Mouse (Mus musculus): ENCODE results near the gene Prpf19.

Gene Prpf19

GRCm38 (mm10) chr19:10895016-10895528 lies at the start of gene Prpf19:
TSS of gene Prpf19 (plus strand) at chr19:10895231.
- peak; percentile 98 to 99 for DNase-seq (ENCODE audit: low spot score in 2 of 2)

GRCm38 (mm10) chr19:10845454-10845853 lies 49.6 kb upstream of the Prpf19 start:
- no peak for DNase-seq (ENCODE audit: low spot score in 2 of 2)

- no peak for DNase-seq (ENCODE audit: low spot score in 2 of 2)
Observed at GRCm38 (mm10) chr19:10846150-10846549, 48.9 kb upstream of the Prpf19 start.

- no peak for DNase-seq (ENCODE audit: low spot score in 2 of 2)
Observed at GRCm38 (mm10) chr19:10847311-10848087, 47.5 kb upstream of the Prpf19 start.

GRCm38 (mm10) chr19:10855422-10855821 lies 39.6 kb upstream of the Prpf19 start:
- DNase-seq (ENCODE audit: low spot score in 2 of 2), result no peak

- DNase-seq (ENCODE audit: low spot score in 2 of 2), result no peak
Observed at GRCm38 (mm10) chr19:10856520-10856919, 38.5 kb upstream of the Prpf19 start.

- no peak for DNase-seq (ENCODE audit: low spot score in 2 of 2)
Observed at GRCm38 (mm10) chr19:10860072-10860497, 34.9 kb upstream of the Prpf19 start.

- no peak for DNase-seq (ENCODE audit: low spot score in 2 of 2)
Observed at GRCm38 (mm10) chr19:10866351-10866750, 28.7 kb upstream of the Prpf19 start.

- DNase-seq (ENCODE audit: low spot score in 2 of 2), result peak in 1 of 2 experiments; percentile 47
Observed at GRCm38 (mm10) chr19:10867946-10868622, 26.9 kb upstream of the Prpf19 start.

- DNase-seq (ENCODE audit: low spot score in 2 of 2), result peak in 1 of 2 experiments; percentile 41
Observed at GRCm38 (mm10) chr19:10868623-10869141, 26.3 kb upstream of the Prpf19 start.

- peak; percentile 85 to 91 for DNase-seq (ENCODE audit: low spot score in 2 of 2)
Observed at GRCm38 (mm10) chr19:10869241-10869885, 25.7 kb upstream of the Prpf19 start.

- no peak for DNase-seq (ENCODE audit: low spot score in 2 of 2)
Observed at GRCm38 (mm10) chr19:10869886-10870527, 25.0 kb upstream of the Prpf19 start, which contains the start of gene Tmem132a. TSS of gene Tmem132a (minus strand) at chr19:10869940.

GRCm38 (mm10) chr19:10870676-10871075 lies 24.4 kb upstream of the Prpf19 start:
- DNase-seq (ENCODE audit: low spot score in 2 of 2), result no peak

- no peak for DNase-seq (ENCODE audit: low spot score in 2 of 2)
Observed at GRCm38 (mm10) chr19:10871328-10871961, 23.6 kb upstream of the Prpf19 start.

- no peak for DNase-seq (ENCODE audit: low spot score in 2 of 2)
Observed at GRCm38 (mm10) chr19:10878201-10878837, 16.7 kb upstream of the Prpf19 start.

GRCm38 (mm10) chr19:10880085-10880974 lies 14.7 kb upstream of the Prpf19 start:
- DNase-seq (ENCODE audit: low spot score in 2 of 2), result no peak

GRCm38 (mm10) chr19:10880975-10881425 lies 14.0 kb upstream of the Prpf19 start:
- DNase-seq (ENCODE audit: low spot score in 2 of 2), result no peak

- DNase-seq (ENCODE audit: low spot score in 2 of 2), result peak; percentile 91 to 93
Observed at GRCm38 (mm10) chr19:10881426-10882154, 13.4 kb upstream of the Prpf19 start, which contains the start of gene Tmem109. TSS of gene Tmem109 (minus strand) at chr19:10882001.

GRCm38 (mm10) chr19:10892201-10892600 lies 2.8 kb upstream of the Prpf19 start:
- DNase-seq (ENCODE audit: low spot score in 2 of 2), result no peak
